Mouse (Mus musculus) C2C12 (cell line): ENCODE measurements around the gene Ago4. TPM values are rescaled to one million over a fixed set of nuclear protein-coding genes. Genes with fewer than 3 reads are reported as not detected.

Experiments
- H3K27me3 ChIP-seq: one replicate; pipeline ENCODE4 v1.6.1; 2011; ENCODE audit not compliant: control insufficient read depth, insufficient read depth, insufficient read length
- H3K36me3 ChIP-seq: one replicate; pipeline ENCODE4 v1.6.1; 2011; ENCODE audit not compliant: control insufficient read depth, insufficient read depth
- H3K4me3 ChIP-seq: one replicate; pipeline ENCODE4 v1.5.1; 2011; ENCODE audit warnings: mild to moderate bottlenecking, control low read depth; ENCODE audit not compliant: poor library complexity, insufficient read depth, severe bottlenecking
- H3K79me2 ChIP-seq: one replicate; pipeline ENCODE4 v1.6.1; 2011; ENCODE audit not compliant: control insufficient read depth, insufficient read depth
- H3K79me3 ChIP-seq: one replicate; pipeline ENCODE4 v1.6.1; 2011; ENCODE audit warnings: low read depth, control low read depth
- H3ac ChIP-seq: one replicate; pipeline ENCODE3; 2011; ENCODE audit warnings: low read depth; ENCODE audit not compliant: control insufficient read depth, insufficient read length
- CEBPB ChIP-seq: IDR thresholded peaks from one replicate; pipeline ENCODE4 v1.6.1; 2011; ENCODE audit warnings: low read depth, mild to moderate bottlenecking, control low read depth, moderate library complexity
- CTCF ChIP-seq: IDR thresholded peaks from one replicate; pipeline ENCODE4 v1.5.1; 2011; ENCODE audit not compliant: control insufficient read depth, insufficient read depth, insufficient read length
- FOSL1 ChIP-seq: IDR thresholded peaks from one replicate; pipeline ENCODE4 v1.8.0; 2011; ENCODE audit warnings: mild to moderate bottlenecking, low read length; ENCODE audit not compliant: poor library complexity, insufficient read depth, severe bottlenecking
- MAX ChIP-seq: IDR thresholded peaks from one replicate; pipeline ENCODE4 v1.6.1; 2011; ENCODE audit warnings: mild to moderate bottlenecking, control low read depth
- MYOD1 ChIP-seq: IDR thresholded peaks from one replicate; pipeline ENCODE4 v1.6.1; 2011; ENCODE audit warnings: low read depth; ENCODE audit not compliant: control insufficient read depth, insufficient read length
- MYOG ChIP-seq: IDR thresholded peaks from one replicate; pipeline ENCODE4 v1.6.1; 2011; ENCODE audit not compliant: control insufficient read depth, insufficient read length; ENCODE audit errors: extremely low read depth
- USF1 ChIP-seq: IDR thresholded peaks from one replicate; pipeline ENCODE4 v1.6.1; 2011; ENCODE audit warnings: low read depth, mild to moderate bottlenecking, control low read depth, moderate library complexity
- polyA plus RNA-seq: library from polyadenylated mRNA; unstranded; fragments of >200 nt; fragmentation: generic; extraction: Trizol; gene quantifications from one replicate; pipeline ENCODE4 v1.2.1, GENCODE M21; 2012; ENCODE audit warnings: missing spikeins

Ago4 gene
- polyA plus RNA-seq, 1 experiment, result 0.01 TPM

GRCm38 (mm10) chr4:126493416-126493815, 39.9 kb downstream of the Ago4 start:
- TF ChIP-seq USF1, result no peak
- no peak for TF ChIP-seq CTCF
- TF ChIP-seq MAX, result no peak
- TF ChIP-seq MYOG, result no peak
- TF ChIP-seq FOSL1, result no peak
- TF ChIP-seq CEBPB, result no peak
- TF ChIP-seq MYOD1, result no peak
- Histone ChIP-seq H3K79me2 (no peaks in the 10 kb centered on the region), H3K79me3 (no peaks in the 10 kb centered on the region), H3K27me3 (peaks cover 48% of the 10 kb centered on the region), H3K4me3 (no peak overlapping the region), H3K36me3 (no peaks in the 10 kb centered on the region), H3ac (no peak overlapping the region)

- no peak overlapping the region for H3K4me3 ChIP-seq
- H3K79me2 ChIP-seq, result no peaks in the 10 kb centered on the region
- no peaks in the 10 kb centered on the region for H3K79me3 ChIP-seq
- H3K27me3 ChIP-seq, result peaks cover 56% of the 10 kb centered on the region
- no peak overlapping the region for H3ac ChIP-seq
- TF ChIP-seq FOSL1 (no peak), USF1 (no peak), CTCF (no peak), CEBPB (no peak), MYOD1 (no peak), MYOG (no peak), MAX (no peak)
- no peaks in the 10 kb centered on the region for H3K36me3 ChIP-seq
These were observed 41.3 kb downstream of the Ago4 start for GRCm38 (mm10) chr4:126491977-126492376.

DNA sequence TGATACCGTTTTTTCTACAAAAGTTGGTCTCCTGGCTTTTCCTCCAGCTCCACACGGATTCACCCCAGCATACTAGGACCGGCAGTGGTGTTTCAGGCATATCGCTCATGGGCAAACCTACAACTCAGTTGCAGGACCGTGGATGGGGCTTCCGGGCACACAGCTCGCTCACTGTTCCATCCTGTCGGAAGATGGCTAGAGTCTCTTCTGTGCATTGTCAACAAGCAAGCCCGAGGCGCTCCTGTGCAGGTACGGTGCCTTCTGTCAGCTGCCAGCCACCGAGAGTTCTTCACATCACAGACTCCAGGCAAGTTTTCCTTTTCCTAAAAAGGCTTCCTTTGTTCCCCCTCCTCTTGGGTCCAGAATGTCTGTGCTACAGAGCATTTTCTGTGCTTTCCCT, 42.5 kb downstream of the Ago4 start:
- Histone ChIP-seq H3K4me3 (no peak overlapping the region), H3K79me3 (no peaks in the 10 kb centered on the region), H3K36me3 (no peaks in the 10 kb centered on the region), H3K27me3 (peaks cover 52% of the 10 kb centered on the region), H3ac (no peak overlapping the region), H3K79me2 (no peaks in the 10 kb centered on the region)
- TF ChIP-seq USF1 (no peak), FOSL1 (no peak), CTCF (no peak), MYOD1 (no peak), CEBPB (no peak), MAX (no peak), MYOG (no peak)

GRCm38 (mm10) chr4:126489811-126490210, 43.5 kb downstream of the Ago4 start:
- no peaks in the 10 kb centered on the region for H3K79me2 ChIP-seq
- no peaks in the 10 kb centered on the region for H3K79me3 ChIP-seq
- H3K36me3 ChIP-seq, result no peaks in the 10 kb centered on the region
- TF ChIP-seq CTCF (no peak), MAX (no peak), CEBPB (no peak), MYOD1 (no peak), USF1 (no peak), MYOG (no peak), FOSL1 (no peak)
- H3K4me3 ChIP-seq, result no peak overlapping the region
- H3ac ChIP-seq, result no peak overlapping the region
- H3K27me3 ChIP-seq, result peaks cover 51% of the 10 kb centered on the region

DNA sequence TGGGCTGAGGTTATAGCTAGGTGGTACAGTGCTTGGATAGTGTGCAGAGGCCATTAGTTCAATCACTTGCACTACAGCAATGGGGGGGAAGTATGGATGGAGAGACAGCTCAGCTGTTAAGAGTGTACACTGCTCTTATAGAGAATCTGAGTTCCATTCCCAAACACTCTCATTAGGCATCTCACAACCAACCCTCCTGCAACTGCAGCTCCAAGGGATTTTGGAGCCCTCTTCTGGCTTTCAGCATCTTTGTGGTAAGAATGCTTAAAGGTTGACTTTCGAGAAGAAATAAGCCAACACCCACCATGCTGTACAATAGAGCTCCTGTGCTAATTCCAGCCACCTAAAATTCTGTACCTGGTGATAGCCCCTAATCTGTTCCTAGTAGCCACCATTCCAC, 47.1 kb downstream of the Ago4 start:
- Histone ChIP-seq H3K27me3 (peaks cover 49% of the 10 kb centered on the region), H3K79me3 (no peaks in the 10 kb centered on the region), H3K79me2 (no peaks in the 10 kb centered on the region), H3K36me3 (no peaks in the 10 kb centered on the region), H3ac (no peak overlapping the region), H3K4me3 (no peak overlapping the region)
- TF ChIP-seq FOSL1 (no peak), MYOG (no peak), CEBPB (no peak), USF1 (no peak), MAX (no peak), MYOD1 (no peak), CTCF (no peak)

GRCm38 (mm10) chr4:126485065-126485464, 48.2 kb downstream of the Ago4 start:
- TF ChIP-seq MYOD1 (no peak), MAX (no peak), CEBPB (no peak), CTCF (no peak), USF1 (no peak), FOSL1 (no peak), MYOG (no peak)
- Histone ChIP-seq H3K79me3 (no peaks in the 10 kb centered on the region), H3K27me3 (peaks cover 49% of the 10 kb centered on the region), H3K4me3 (no peak overlapping the region), H3K79me2 (no peaks in the 10 kb centered on the region), H3ac (no peak overlapping the region), H3K36me3 (no peaks in the 10 kb centered on the region)
